Mouse (Mus musculus): ENCODE data around the gene Tcf25.

Gene Tcf25

DNA sequence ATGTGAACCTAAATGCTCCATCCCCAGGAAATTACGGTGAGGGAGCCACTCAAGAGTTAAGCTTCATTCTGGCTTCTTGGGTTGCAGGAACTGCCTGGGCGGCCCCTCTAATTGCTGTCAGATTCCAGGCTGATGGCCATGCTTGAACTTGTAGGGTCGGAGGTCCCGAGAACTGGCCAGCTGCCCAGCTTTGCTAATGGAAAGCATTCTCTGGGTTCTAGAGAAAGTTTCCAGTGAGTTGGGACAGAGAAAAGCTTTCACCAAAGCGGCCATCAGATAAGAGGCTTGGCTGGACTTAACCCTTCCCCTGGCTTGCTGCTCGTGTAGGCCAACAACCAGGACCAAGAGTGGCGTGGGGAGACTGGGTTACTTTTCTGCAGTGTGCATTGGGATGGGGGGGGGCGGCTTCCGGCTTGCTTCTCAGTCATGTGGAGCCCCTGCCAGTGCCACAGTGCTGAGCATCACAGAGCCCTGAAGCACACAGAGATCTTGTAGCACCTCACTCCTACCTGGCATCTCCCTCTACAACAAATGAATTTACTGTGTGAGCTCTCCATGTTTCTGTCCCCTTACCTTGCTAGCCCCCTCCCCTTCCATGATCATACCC, 25.2 kb upstream of the Tcf25 start:
- DNase-seq (ENCODE audit: extremely low read depth, low read depth, low spot score) = no peak

- DNase-seq (ENCODE audit: extremely low read depth, low read depth, low spot score) = no peak
These were observed 24.5 kb upstream of the Tcf25 start for GRCm38 (mm10) chr8:123349073-123349472.

- no peak for DNase-seq (ENCODE audit: extremely low read depth, low read depth, low spot score)
These were observed 21.4 kb upstream of the Tcf25 start for GRCm38 (mm10) chr8:123352118-123352517.

- DNase-seq (ENCODE audit: extremely low read depth, low read depth, low spot score) = no peak
These were observed 20.8 kb upstream of the Tcf25 start for GRCm38 (mm10) chr8:123352786-123353185.

DNA sequence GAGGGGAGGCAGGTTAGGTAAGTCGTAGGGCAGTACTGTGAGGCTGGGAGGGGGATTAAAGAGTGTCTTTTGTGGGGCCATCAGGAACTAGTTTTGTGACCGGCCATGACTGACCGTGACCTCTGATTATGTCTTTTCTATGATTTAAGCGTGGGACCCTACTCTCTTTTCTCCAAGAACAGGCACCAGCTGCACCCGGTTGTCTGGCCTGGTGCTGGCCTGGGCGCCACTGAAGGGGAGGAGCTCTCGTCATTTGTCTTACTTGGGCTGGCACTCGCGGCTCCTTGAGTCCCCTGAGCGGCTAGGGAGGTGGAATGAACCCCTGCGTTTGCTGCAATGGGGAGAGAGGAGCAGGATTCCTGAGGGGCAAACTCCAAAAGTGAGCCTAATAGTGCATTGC, 20.3 kb upstream of the Tcf25 start:
- no peak for DNase-seq (ENCODE audit: extremely low read depth, low read depth, low spot score)

DNA sequence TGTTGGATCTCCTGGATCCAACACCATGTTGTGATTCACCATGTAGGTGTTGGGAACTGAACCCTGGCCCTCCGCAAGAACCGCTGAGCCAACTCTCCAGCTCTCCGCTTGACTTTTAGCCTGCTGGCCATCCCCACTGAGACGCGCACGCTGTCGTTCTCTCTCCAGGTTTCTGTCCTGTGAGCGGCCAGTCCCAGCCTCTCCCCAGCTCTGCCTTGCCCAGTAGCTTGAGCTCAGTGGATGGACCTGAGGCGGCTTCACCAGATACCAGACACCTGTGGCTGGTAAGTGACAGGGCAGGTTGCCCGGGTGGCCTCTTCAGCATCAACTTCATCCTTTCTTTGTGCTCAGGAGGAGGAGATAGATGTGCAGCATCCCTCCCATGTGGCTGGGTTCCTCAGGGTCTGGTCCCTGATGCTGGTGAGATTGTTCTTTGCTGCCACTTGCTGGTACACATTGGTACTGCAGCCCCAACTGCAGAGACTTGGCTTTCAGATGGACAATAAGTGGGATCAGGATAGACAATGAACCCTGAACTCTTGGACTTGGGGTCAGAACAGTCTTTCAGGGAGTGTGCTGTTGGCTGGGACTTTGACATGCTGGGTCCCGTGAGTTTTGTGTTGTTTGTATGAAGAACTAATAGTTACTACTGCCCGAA, 12.3 kb upstream of the Tcf25 start:
- no peak for DNase-seq (ENCODE audit: extremely low read depth, low read depth, low spot score)

DNA sequence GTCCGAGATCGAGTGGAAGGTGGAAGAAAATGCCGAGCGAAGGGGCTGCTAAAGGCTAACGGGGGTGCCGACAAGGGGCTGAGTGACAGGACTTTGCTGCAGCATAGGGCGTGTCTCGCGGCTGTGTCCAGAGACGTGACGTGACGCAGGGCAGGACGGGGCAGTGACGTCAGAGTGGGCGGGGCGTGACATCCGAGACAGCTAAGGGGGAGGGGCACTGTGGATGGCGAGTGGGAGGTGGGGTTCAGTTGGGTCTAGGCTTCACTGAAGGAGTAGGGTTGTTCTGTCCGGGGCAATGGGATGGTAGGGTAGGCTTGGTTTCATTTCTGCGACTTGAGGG, 656 bp downstream of the Tcf25 start:
- DNase-seq (ENCODE audit: extremely low read depth, low read depth, low spot score) = no peak

DNA sequence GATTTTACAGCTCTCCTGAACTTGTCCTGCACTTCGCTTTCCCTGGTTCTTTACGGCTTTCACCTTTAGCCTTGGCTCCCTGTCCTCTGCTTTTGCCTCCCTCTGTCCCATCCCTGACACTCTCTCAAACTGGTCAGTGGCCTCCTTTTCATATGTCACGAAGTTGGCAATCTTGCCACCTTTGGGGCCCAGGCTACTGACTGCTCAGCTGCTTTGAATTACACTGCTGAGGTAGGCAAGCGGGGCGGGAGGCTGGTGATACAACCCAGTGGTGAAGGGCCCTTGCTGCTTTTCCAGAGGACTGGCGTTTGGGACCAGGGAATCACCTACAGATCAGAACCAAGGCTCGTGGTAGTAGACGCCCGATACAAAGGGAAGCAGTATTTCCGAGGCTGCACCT, 2.1 kb downstream of the Tcf25 start:
- no peak for DNase-seq (ENCODE audit: extremely low read depth, low read depth, low spot score)

DNA sequence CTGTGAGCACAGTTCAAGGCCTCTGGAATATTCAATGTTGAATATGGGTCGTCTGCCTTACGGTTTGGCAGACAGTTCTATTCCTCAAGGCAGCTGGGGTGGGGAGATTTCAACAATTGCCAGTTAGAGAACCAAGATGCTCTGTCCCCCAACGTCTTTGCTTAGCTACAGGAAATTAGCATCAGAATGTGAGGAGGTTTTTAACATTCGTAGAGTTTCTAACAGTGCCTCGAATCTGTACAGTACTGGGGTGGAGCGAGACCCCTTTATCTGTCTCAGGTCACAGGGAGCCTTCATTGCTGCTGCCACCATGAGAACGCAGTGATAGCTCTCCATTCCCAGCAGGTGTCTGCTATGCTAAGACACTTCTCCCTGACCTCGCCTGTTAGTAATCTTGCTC, 2.6 kb downstream of the Tcf25 start:
- DNase-seq (ENCODE audit: extremely low read depth, low read depth, low spot score) = no peak

DNA sequence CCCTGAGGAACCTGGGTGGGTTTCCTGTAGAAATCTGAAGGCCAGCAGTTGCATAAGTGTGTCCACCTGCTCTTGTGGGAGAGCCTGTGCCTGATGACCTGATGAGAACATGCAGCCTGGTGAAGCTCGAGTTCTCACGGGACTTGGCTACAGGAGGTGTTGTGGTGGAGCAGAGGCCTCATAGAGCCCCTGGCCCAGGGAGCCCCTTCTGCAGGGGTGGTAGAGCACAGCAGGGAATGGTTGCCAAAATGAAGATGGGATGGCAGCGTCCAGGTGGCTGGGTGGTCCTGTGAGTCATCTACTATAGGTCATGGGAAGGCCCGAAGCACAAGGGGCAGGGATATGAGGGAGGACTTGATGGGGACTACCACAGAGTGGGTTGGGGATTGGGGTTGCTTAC, 8.2 kb downstream of the Tcf25 start:
- no peak for DNase-seq (ENCODE audit: extremely low read depth, low read depth, low spot score)

DNA sequence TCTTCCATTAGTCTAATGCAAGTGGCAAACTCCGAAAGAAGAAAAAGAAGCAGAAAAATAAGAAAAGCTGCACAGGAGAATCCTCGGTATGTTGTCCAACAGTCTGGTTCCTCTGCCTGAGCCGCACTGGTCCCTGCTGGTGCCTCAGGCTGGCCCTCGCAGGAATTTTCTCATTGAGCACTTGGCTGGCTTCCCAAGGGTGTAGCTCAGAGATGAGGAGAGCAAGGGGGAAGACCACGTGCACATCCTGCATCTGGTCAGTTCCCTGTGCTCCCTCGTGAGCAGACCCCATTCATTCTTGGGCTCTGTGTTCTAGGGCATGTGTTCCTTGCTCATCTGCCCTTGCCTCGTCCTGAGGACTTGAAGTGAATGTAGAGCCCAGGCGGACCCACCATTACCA, 9.0 kb downstream of the Tcf25 start:
- no peak for DNase-seq (ENCODE audit: extremely low read depth, low read depth, low spot score)

- DNase-seq (ENCODE audit: extremely low read depth, low read depth, low spot score) = no peak
These were observed 11.5 kb downstream of the Tcf25 start for GRCm38 (mm10) chr8:123384883-123385540.

DNA sequence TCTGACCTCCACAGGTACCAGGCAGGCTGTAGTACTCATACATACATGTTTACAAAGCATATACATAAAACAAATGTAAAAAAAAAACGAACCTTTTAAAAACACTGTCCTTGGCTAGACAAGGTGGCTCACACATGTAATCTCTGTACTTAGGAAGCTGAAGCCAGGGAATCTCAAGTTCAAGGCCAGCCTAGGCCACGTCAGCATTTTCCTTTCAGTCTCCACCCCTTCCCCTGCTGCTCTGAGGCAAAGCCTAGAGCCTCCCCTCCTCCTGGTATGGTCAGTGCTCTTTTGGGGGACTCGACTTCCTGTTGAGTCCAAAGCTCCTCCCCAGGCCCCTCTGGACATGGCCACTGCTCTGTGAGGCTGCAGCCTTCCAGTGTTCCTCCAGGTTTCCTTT, 13.5 kb downstream of the Tcf25 start:
- no peak for DNase-seq (ENCODE audit: extremely low read depth, low read depth, low spot score)

DNA sequence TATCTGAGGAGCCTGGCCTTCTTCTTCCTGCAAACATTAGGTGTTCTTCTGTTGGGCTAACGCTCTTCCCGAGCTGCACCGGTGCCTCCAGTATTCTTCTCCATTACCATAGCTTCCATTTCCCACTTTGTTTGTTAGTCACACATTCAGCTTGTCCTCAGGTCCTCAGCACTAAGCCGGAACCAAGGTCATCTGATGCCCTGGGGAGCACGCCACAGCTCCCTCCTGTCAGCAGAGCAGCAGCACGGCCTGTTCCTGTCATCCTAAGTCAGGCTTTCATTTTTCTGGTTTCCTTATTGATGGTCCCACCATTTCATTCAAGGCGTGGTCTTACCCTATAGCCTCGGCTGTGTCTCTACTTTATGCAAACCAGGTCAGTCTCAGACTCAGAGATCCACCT, 14.2 kb downstream of the Tcf25 start:
- DNase-seq (ENCODE audit: extremely low read depth, low read depth, low spot score) = no peak

GRCm38 (mm10) chr8:123389026-123389425, 15.5 kb downstream of the Tcf25 start:
- DNase-seq (ENCODE audit: extremely low read depth, low read depth, low spot score) = no peak

- DNase-seq (ENCODE audit: extremely low read depth, low read depth, low spot score) = no peak
These were observed 24.8 kb downstream of the Tcf25 start for GRCm38 (mm10) chr8:123398308-123398707.

DNA sequence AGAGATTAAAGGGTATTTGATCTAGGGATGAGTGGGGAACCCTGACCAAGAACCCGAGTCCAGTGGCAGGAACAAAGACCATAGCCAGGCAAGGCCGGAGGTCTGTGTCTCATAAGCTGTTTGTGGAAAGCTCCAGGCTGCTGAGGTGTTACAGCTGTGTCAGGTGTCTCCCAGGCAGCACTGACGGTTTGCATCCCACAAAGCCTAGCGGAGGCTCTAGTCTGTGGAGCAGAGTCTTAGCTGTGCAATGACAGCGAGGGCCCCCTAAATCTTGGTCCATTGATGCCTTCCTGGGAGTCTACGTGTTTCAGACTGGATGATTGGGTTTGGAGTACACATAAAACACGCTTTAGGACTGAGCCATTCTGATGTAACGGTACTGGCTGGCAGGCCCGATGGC, 28.4 kb downstream of the Tcf25 start:
- DNase-seq (ENCODE audit: extremely low read depth, low read depth, low spot score) = no peak

- no peak for DNase-seq (ENCODE audit: extremely low read depth, low read depth, low spot score)
These were observed 29.3 kb downstream of the Tcf25 start for GRCm38 (mm10) chr8:123402730-123403326.

- DNase-seq (ENCODE audit: extremely low read depth, low read depth, low spot score) = no peak
These were observed 31.0 kb downstream of the Tcf25 start for GRCm38 (mm10) chr8:123404521-123404920.

- DNase-seq (ENCODE audit: extremely low read depth, low read depth, low spot score) = no peak
These were observed 33.2 kb downstream of the Tcf25 start, which contains the start of gene Mc1r for GRCm38 (mm10) chr8:123406786-123407185. Mc1r (plus strand) TSS chr8:123407107.

DNA sequence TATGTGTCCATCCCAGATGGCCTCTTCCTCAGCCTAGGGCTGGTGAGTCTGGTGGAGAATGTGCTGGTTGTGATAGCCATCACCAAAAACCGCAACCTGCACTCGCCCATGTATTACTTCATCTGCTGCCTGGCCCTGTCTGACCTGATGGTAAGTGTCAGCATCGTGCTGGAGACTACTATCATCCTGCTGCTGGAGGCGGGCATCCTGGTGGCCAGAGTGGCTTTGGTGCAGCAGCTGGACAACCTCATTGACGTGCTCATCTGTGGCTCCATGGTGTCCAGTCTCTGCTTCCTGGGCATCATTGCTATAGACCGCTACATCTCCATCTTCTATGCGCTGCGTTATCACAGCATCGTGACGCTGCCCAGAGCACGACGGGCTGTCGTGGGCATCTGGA, 34.1 kb downstream of the Tcf25 start:
- DNase-seq (ENCODE audit: extremely low read depth, low read depth, low spot score) = no peak
